Mouse (Mus musculus) kidney, adult 9 months (tissue): ENCODE measurements around the gene AI467606.

Experiments used
- DNase-seq: peaks from one replicate; pipeline ENCODE4 v3.0.0; 2022

Gene AI467606

DNA sequence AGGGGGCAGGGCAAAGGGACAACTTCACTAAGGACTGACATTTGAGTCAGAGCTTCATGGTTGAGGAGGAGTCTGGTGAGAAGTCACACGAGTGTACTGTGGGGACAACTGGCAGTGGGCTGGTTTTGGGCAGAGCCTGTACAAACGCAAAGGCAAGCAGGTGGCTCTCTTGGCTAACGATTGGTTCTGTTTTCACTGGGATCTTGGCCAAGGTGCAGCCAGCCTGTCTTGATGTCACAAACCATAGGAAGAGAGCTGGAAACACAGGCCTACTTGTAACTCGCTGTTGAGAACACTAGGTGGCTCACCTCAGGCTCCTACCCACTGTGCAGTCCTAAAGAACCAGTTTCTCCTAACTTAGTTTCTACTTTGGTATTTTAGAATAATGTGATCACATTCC, 38.5 kb downstream of the AI467606 start:
- DNase-seq, result peak; percentile 63

DNA sequence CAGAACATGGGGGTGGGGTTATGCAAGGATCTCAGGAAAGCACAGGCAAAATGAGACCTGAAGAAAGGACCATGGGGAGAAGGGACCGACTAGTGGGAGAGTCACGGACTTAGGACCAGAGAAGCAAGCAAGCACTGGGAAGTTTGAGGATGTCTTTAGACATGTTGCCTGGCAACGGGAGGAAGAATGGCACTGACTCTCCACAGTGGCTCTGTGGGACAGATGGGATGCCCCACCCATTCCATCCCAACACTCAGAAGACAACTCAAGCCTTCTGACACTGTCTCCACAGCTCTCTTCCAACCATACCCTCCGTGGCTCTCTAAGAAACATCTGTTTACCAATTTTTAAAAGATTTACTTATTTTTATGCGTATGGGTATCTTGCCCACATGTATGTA, 42.0 kb downstream of the AI467606 start:
- no peak for DNase-seq

DNA sequence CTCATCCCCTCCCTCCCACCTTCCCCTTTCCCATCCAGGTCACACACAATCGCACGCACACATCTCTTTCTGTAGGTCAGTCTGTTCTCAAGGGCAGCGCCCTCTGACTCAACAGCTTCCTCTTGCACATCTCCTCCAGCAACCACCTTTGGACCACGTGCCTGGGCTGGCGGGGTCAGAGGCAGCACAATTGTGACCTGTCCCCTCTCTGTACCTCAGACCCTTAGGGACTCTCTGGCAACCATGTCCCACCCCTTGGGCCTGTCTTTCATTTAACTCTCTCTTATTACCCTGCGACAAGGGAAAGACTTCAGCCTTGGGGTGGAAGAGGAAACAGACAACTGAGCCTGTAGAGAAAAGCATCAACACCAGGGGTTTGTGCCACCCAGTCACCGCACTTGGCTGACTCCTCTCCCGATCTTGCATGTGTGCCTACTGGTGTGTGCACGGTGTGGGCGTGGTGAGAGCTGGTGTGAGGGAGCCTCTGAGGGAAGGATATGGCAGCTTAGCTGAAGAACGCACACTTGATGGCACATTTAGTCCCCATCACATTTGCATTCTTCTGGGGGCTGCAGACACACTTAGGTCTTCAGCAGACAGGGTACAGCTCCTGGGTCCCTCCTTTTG, 43.8 kb downstream of the AI467606 start:
- no peak for DNase-seq

DNA sequence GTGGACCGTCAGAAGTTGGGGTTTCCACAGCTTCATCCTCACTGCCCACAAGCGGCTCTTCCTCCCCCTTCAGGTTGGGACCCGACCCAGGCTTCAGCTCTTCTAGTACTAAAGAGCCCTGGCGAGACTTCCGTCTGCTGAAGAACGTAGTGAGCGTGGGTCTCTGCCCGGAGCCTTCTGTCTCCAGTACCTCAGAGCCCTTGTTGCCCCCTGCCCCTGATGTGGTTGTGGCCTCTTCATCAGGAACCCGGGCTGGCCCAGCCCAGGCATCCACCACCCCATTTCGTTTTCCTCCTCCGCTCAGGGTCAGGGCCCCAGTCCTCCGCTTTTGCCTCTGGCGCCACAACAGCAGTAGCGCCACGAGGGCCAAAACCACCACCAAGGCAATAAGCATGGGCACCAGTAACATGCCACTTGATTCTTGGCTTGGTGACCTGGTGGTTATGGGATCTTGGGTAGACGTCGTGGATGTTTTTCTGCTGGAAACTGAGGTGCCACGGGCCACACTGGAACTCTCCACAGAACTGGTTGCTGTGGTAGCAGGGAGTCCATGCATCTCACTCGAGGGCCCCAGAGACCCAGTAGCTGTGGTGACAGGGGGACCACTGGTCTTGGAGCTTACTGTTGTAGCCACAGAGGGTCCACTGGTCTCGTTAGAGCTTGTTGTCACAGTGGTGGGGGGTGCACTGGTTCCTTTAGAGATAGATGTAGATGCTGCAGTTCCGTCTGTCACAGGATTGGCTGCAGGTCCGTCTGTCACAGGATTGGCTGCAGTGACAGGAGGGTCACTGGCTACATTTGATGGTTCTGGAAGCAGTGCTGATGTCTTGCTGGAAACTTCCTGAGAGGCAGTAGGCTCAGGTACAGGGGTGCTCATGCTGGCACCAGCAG, 45.3 kb downstream of the AI467606 start:
- no peak for DNase-seq

GRCm38 (mm10) chr7:127137262-127138017, 46.3 kb downstream of the AI467606 start, which contains the start of gene Spn:
Spn (minus strand) TSS chr7:127137823.
- no peak for DNase-seq

DNA sequence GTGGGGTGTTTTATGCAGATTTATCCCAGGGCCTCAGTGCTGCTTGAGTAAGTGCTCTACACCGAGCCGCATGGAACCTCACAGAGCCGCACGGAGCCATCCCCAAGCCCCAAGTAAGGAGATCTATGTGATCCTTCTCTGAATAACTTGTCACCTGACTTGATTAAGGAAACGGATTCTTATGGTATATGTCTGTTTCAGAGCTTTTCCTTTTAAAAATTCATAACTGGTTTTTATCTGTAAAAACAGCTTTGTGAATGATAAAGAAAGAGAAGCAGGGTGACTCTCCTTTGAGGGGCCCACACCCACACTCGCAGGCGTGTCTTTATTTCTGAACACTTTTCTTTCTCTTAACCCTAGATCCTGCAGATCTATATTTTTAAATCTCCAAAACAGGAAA, 47.9 kb downstream of the AI467606 start:
- no peak for DNase-seq

- no peak for DNase-seq
Observed at GRCm38 (mm10) chr7:127139562-127139961, 48.4 kb downstream of the AI467606 start.

DNA sequence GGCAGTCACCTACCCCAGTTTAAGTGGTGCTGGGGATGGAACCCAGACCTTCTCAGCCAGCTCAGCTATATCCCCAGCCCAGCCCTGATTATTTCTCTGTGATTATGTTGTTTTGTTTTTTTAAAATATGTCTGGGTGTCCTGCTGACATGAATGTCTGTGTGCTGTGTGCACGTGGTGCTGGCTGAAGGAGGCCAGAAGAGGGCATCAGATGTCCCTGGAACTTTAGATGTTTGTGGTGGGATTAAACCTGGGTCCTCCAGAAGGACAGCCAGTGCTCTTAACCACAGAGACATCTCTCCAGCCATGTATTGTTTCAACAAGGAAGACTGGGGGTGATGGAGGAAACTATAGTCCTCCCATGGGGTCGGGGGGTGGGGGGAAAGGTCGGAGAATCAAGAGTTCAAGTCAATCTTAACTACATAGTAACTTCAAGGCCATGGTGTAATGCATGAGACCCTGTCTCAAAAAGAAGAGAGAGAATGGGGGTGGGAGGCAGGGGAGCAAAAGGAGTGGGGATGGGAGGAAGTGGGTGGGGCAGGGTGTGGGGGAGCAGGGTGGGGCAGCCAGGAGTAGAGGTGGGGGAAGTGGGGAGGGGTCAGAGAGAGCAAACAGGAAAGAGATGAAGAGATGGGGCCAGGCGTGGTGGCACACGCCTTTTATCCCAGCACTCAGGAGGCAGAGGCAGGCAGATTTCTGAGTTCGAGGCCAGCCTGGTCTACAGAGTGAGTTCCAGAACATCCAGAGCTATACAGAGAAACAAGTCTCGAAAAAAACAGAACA, 49.7 kb downstream of the AI467606 start:
- DNase-seq, result no peak

DNA sequence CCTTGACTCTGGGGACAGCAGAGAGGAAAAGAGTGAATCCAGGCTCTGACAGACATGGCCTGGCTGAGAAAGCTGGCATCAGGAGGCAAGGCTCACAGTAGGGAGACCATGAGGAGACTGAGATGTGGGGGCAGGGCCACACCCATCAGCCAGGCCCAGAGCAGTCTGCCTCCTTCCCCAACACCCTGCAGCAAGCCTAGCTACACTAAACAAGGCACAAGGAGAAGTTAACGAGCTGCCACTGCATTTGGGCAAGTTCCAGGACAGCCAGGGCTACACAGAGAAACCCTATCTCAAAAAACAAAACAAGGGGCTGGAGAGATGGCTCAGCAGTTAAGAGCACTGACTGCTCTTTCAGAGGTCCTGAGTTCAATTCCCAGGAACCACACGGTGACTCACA, 51.1 kb downstream of the AI467606 start:
- no peak for DNase-seq

GRCm38 (mm10) chr7:127142666-127143065, 51.5 kb downstream of the AI467606 start:
- DNase-seq, result no peak
